Mouse (Mus musculus) macrophage (primary cell): ENCODE results near the gene Cby1. TPM values are rescaled to one million over a fixed set of nuclear protein-coding genes. Genes with fewer than 3 reads are reported as not detected.

Source experiments
- H3K27ac ChIP-seq: fragments of 350-480 bp; formaldehyde crosslinking; 2 replicates; pipeline ENCODE4 v1.9.0; 2021
- H3K36me3 ChIP-seq: fragments of 350-480 bp; formaldehyde crosslinking; 2 replicates; pipeline ENCODE4 v1.9.0; 2021; ENCODE audit errors: inconsistent target
- H3K4me3 ChIP-seq: fragments of 350-480 bp; formaldehyde crosslinking; 2 replicates; pipeline ENCODE4 v1.9.0; 2021; ENCODE audit errors: inconsistent target
- H3K79me2 ChIP-seq: fragments of 350-480 bp; formaldehyde crosslinking; 2 replicates; pipeline ENCODE4 v1.9.0; 2021; ENCODE audit errors: inconsistent target
- WGBS: methylation state at CpG from one replicate; pipeline ENCODE4 v1.1.7; 2026; ENCODE audit warnings: inconsistent platforms; ENCODE audit not compliant: missing documents; 5-methylcytosine and 5-hydroxymethylcytosine counted together
- polyA plus RNA-seq: library from polyadenylated mRNA; stranded (reverse); fragments of 250-400 nt; gene quantifications from 3 replicates; pipeline ENCODE4 v1.2.4, GENCODE M21; 2018; ENCODE audit warnings: inconsistent platforms
- total RNA-seq, 78 experiments: library from RNA; depleted of rRNA; stranded (reverse); fragments of 250-400 nt; gene quantifications; 1 replicate in 9 of 78; 2 replicates in 24 of 78; 3 replicates in 43 of 78; 4 replicates in 2 of 78; pipeline ENCODE4 v1.2.4; 2018; ENCODE audit warnings: inconsistent platforms in 56 of 78

The Cby1 gene
- total RNA-seq (2018; cell fraction: chromatin; rRNA removed), result 1 to 10 TPM in 18 of 26 experiments, not detected in 8; 1.1 to 4.9 (median 2.0) TPM
- total RNA-seq (2018; cell fraction: cytosol; rRNA removed), result 10 to 100 TPM in 18 of 26 experiments, 1 to 10 TPM in 8; 6.7 to 17.0 (median 11.4) TPM
- 1 to 10 TPM in 24 of 26 experiments, under 1 TPM in 2; 0.75 to 5.7 (median 3.2) TPM for total RNA-seq (2018; cell fraction: nucleus; rRNA removed)
- polyA plus RNA-seq, result 11.0 to 24.8 TPM (median 14.4 TPM) in 3 replicates

DNA sequence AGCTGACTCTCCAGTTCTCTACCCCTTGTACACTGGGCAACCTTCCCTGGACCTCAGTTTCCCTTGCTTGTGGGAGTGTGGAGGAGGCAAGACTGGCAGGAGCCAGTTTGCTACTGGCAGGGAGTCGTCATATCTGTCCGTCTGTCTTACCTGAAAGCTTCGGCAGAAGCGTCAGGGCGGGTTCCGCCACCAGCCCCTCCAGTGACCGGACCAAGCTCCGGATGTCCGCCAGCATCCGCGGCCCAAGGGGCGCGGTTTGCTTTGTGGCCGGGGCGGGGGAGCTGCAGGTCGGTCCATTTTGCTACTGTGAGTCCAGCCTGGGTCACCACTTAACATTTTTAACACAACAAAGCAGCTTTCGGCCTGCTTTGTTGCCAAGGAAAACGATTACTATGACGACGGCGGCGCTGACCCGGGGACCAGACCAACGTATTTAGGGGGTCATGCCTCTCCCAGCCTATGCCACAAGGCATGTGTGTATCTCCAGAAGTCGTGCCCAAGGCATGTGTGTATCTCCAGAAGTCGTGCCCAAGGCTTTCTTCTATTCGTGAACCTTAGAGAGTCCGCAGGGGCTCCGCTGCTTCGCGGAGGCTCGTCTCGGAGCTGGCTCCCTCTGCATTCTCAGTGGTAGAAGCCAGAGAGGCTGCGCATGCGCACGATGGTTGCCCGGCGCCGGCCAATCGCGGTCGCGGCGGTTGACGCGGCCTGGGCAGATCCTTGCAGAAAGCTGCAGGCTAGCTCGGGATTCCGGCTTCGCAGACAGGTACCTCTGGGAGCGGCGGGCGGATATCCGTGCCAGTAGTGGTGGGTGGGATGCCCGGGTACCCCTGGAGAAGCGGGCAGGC, at the start of gene Cby1, which contains the start of gene Fam227a:
Gene Cby1 (plus strand): TSS at position 669 of the 845 bp plus-strand sequence.
Gene Fam227a (minus strand): TSS at position 426 of the 845 bp plus-strand sequence.
- H3K79me2 ChIP-seq, result no peaks in the 10 kb centered on the region
- peak within 1 kb of the TSS; percentile 57 for H3K4me3 ChIP-seq
- no peaks in the 10 kb centered on the region for H3K36me3 ChIP-seq
- 1% methylated on average over 55 of the region's 55 CpGs for WGBS
- H3K27ac ChIP-seq, result peak within 1 kb of the TSS; percentile 93

DNA sequence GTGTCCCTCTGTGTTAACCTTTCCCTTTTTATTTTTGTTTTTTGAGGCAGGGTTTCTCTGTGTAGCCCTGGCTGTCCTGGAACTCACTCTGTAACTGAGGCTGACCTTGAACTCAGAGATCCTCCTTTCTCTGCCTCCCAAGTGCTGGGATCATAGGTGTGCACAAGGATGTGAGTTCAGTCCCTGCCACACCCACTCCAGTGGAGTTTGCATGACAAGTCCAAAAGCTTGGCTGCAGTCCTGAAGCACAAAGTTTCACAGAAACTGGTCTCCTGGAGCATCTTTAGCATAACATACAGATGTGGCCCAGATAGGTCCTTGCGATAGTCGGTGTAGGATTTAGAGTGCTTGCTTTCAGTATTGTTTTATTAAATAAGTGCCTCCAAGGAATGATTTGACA, 49.8 kb upstream of the Cby1 start:
- Histone ChIP-seq H3K79me2 (no peaks in the 10 kb centered on the region), H3K4me3 (no peak overlapping the region), H3K27ac (no peak overlapping the region), H3K36me3 (no peaks in the 10 kb centered on the region)
- 100% methylated on average over 2 of the region's 2 CpGs for WGBS

DNA sequence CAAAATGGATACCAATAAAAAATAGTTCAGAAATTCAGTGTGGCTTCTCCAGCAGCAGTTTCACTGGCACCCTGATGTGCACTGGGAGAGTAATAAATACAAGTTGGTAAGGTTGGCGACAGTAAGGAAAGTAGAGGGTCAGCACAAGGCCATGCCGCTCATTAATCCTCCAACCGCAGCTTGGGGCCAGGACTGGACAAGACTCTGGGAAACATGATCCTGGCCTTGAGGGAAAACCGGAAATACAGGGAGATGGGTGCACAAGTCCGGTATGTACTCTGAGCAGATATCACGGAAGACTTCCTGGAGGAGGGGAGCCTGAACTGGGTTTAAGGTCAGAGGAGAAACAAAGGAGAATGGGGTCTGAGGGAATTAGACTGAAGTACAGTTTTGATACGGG, 43.5 kb upstream of the Cby1 start:
- WGBS, result 88% methylated on average over 5 of the region's 7 CpGs
- H3K79me2 ChIP-seq, result no peaks in the 10 kb centered on the region

DNA sequence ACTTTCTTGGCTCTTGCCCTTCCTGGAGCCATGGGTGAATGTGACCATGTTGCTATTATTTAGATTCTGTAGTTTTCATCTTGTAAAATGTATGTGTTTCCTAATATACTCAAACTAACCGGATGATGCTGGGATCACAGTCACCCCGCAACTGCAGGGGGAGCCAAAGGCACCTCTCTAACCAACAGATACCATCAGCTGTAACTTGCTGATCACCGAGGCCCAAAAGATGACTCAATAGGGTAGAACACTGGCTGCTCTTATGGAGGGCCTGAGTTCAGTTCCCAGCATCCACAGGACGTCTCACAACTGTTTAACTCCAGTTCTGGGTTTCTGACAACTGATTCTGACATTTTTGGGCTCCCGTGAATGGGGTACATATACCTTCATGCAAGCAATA, 42.3 kb upstream of the Cby1 start:
- no peaks in the 10 kb centered on the region for H3K79me2 ChIP-seq
- H3K36me3 ChIP-seq, result no peaks in the 10 kb centered on the region
- H3K4me3 ChIP-seq, result no peak overlapping the region
- H3K27ac ChIP-seq, result no peak overlapping the region
- 70% methylated on average over 5 of the region's 5 CpGs for WGBS

More for the DNA sequence above, 43.5 kb upstream of the Cby1 start:
- no peak overlapping the region for H3K27ac ChIP-seq
- no peaks in the 10 kb centered on the region for H3K36me3 ChIP-seq
- H3K4me3 ChIP-seq, result no peak overlapping the region

DNA sequence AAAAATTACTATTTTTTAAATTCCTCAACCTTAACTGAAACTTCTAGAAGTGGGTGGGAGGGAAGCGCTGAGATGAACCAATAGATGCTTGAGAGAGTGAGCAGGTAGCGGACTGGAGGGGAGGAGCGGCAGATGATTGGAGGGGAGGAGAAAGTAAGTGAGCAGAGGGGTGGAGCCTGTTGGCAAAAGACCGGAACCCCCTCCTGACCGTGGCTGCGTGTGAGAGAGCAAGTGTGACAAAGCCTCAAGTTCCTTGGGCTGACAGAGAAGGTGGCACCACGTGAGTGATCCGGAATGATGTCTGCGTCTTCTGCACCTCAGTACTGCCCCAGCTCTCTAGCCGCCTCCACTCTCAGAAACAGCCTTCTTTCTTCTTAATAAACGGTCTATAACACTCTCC, 41.9 kb upstream of the Cby1 start:
- Histone ChIP-seq H3K79me2 (no peaks in the 10 kb centered on the region), H3K27ac (no peak overlapping the region), H3K36me3 (no peaks in the 10 kb centered on the region), H3K4me3 (no peak overlapping the region)
- WGBS, result 86% methylated on average over 11 of the region's 11 CpGs

DNA sequence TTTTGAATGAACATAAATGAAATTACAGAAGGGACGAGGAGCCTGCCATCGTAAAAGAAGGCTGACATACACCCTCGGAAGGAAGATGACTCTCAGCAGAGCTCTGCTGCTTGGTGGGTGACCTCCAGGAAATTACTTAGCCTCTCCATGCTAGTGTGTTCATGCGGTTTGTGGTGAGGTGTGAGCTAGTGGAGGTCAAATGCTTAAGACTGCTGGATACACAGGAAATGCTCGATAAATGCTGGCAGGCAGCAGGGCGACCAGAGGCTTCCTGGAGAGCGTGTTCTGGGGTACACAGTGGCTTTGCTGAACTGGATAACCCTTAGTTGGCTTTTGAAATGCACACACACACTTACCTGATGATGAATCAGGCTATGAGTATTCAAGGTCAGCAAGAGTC, 40.5 kb upstream of the Cby1 start:
- Histone ChIP-seq H3K36me3 (no peaks in the 10 kb centered on the region), H3K4me3 (no peak overlapping the region), H3K27ac (no peak overlapping the region), H3K79me2 (no peaks in the 10 kb centered on the region)
- 18% methylated on average over 7 of the region's 7 CpGs for WGBS

DNA sequence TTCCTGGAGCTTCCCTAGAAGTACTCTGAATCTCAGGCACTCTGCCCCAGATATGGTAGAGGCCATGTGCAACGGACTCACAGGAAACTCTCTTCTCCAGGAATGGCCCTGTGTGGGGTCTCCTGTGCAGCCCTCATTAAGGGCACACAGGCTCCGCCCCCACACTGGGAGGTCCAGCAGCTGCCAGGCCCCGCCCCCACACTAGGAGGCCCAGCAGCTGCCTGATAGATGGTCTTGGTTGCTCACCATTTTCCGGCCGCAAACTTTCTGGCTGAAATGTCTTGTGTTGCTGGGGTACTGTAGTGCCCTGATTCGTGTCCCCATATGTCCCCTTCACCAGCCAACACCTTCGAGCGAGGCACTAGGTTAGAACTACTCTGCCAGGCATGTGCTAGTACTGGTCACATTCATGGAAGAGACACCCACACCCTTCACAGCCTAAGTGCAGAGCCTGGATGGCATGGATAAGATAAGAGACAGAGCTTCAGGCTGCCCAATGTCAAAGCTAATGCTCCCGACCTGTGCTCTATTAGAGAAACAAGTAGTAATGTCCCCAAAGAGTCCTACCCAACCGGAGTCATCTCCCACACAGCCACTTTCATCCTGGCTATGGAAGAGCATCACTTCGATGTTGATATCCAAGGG, 39.1 kb upstream of the Cby1 start:
- no peak overlapping the region for H3K27ac ChIP-seq
- H3K4me3 ChIP-seq, result no peak overlapping the region
- no peaks in the 10 kb centered on the region for H3K79me2 ChIP-seq
- 93% methylated on average over 11 of the region's 11 CpGs for WGBS
- no peaks in the 10 kb centered on the region for H3K36me3 ChIP-seq

DNA sequence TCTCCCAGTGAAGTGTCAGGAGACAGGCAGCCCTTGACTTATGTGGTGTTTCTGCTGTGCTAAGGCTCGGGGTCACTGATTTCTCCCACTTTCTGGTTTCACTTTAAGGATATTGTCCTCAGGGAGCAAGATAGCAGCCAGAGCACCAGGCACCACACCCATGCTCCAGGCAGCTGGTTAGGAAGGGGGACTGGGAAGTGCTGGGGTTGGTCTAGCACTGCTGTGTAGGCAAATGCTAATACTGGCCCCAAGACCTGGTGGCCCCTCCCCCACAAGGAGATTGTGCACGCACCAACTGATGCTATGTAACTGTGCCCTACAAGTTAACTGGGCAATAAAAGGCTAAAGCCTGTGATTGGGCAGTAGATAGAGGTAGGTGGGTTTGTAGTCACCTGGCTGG, 28.5 kb upstream of the Cby1 start:
- Histone ChIP-seq H3K27ac (no peak overlapping the region), H3K4me3 (no peak overlapping the region), H3K36me3 (no peaks in the 10 kb centered on the region), H3K79me2 (no peaks in the 10 kb centered on the region)
- WGBS, result 67% methylated on average over 1 of the region's 2 CpGs

DNA sequence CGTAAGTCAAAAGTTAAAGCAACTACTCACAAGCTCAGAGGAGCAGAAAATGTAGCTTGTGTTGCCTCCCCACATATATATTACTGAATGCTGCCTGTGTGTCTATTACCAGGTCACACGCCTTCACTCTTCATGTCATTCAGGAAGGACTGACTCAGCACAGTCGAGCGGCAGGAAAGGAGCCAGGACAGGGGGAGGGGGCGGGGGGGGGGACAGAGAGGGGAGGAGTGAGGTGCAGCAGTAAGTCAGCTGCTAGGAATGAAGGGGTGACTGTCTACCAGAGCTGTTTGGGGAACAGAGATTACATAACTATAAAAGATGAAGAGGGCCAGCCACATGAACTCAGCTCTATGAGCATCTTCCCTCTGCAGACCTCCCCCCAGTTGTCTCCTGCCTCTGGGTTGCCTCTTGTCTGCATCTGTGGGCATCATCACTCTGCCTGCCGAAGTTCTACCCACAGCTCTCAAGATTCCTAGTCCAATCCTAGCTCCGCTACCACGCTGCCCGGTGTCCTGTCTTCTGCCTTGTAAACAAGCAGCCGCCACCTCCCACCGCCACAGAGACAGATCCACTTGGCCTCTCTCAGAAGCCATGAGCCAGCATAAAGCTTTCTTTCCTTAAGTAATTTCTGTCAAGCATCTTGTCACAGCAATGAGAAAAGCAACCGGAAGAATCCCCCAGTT, 17.7 kb upstream of the Cby1 start:
- Histone ChIP-seq H3K27ac (no peak overlapping the region), H3K79me2 (no peaks in the 10 kb centered on the region), H3K4me3 (no peak overlapping the region), H3K36me3 (no peaks in the 10 kb centered on the region)
- 52% methylated on average over 12 of the region's 12 CpGs for WGBS

DNA sequence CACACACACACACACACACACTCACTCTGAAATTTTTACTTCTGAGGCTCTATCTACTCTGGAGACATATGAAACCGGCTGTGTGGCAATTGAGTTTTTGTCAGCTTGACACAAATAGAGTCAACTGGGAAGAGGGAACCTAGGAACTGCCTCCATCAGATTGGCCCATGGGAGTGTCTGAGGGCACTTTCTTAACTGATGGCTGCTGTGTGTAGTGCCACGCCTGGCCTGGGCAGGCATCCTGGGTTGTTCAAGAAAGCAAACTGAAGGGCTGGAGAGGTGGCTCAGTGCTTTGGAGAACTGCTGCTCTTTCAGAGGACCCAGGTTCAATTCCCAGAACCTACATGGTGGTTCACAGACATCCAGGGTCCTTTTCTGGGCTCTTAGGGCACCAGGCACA, 13.5 kb upstream of the Cby1 start:
- Histone ChIP-seq H3K4me3 (no peak overlapping the region), H3K27ac (no peak overlapping the region), H3K79me2 (no peaks in the 10 kb centered on the region), H3K36me3 (no peaks in the 10 kb centered on the region)
- WGBS, result 75% methylated on average over 2 of the region's 2 CpGs

DNA sequence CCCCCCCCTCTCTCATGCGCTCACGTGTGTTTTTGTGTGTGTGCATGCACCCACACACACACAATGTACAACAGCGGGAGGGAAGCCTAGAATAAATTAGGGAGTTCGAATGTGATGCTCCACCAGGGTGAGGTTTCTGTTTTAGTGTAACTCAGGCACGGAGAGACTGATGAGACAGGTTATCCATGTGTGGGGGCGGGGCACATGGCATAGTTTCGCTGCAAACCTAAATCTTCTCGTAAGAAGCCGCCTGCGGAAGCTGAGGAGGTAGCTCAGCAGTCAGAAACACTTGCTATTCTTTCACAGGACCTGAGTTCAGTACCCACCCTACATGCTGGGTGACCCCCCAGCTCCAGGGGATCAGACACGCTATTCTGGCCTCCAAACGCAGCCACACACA, 10.9 kb upstream of the Cby1 start:
- H3K36me3 ChIP-seq, result no peaks in the 10 kb centered on the region
- 95% methylated on average over 11 of the region's 12 CpGs for WGBS
- no peak overlapping the region for H3K4me3 ChIP-seq
- no peaks in the 10 kb centered on the region for H3K79me2 ChIP-seq
- no peak overlapping the region for H3K27ac ChIP-seq

DNA sequence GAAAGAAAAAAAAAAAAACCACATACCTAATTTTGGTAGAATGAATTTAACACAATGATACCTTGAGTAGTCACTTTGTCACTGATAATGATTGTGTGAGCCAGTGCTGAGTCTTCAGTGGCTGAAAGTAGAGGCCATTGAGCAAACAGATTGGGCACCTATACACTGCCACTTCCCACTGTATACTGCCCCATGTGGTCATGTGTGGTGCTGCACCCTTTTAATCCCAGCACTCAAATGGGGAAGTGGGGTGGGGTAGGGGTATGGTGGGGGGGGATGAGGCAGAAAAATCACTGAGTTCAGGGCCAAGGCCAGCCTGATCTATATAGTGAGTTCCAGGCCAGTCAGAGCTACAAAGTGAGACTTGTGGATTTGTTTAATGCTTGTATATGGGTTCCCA, 8.4 kb upstream of the Cby1 start:
- H3K4me3 ChIP-seq, result no peak overlapping the region
- no peaks in the 10 kb centered on the region for H3K79me2 ChIP-seq
- no peak overlapping the region for H3K27ac ChIP-seq
- H3K36me3 ChIP-seq, result no peaks in the 10 kb centered on the region

DNA sequence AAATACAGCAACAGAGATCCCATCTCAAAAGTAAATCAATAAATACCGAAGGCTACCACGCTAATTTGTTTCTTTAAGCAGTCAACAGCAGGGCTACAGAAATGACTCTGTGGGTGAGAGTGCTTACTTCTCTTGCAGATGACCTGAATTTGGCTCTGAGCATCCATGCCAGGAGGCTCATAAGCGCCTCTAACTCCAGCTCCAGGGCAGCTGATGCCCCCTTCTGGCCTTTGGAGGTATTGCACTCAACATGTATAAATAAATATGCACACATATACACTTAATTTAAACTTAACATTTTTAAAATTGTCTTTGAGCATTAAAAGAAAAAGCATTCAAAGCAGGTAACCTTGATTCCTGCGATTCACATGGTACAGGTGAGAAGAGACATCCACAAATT, 7.5 kb upstream of the Cby1 start:
- no peaks in the 10 kb centered on the region for H3K36me3 ChIP-seq
- no peak overlapping the region for H3K4me3 ChIP-seq
- H3K79me2 ChIP-seq, result no peaks in the 10 kb centered on the region
- H3K27ac ChIP-seq, result no peak overlapping the region
- 82% methylated on average over 4 of the region's 4 CpGs for WGBS

DNA sequence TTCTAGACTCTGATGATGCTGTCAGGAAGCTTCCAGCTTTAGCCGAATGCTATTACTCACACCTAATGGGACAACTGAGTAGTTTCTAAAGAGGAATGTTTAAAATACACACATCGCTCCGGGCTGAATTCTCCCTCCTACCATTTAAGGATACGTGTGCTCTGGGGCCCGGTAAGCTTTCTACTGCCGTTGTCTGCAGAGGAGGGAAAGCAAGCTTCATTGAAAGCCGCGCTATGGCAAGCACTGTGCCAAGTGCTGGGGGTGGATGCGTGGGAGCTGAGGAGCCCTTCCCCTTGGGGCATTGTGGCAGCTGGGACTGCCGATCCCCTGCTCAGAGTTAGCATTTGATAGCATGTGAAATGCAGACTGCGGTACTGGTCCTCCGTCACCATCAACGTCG, 2.5 kb upstream of the Cby1 start:
- WGBS, result 90% methylated on average over 14 of the region's 14 CpGs
- no peak overlapping the region for H3K27ac ChIP-seq
- H3K36me3 ChIP-seq, result no peaks in the 10 kb centered on the region
- no peak overlapping the region for H3K4me3 ChIP-seq
- H3K79me2 ChIP-seq, result no peaks in the 10 kb centered on the region
